Mouse (Mus musculus) heart, embryonic 15.5 days (tissue): ENCODE measurements around the gene Nkain2. TPM values are rescaled to one million over a fixed set of nuclear protein-coding genes. Genes with fewer than 3 reads are reported as not detected.

Source experiments
- ATAC-seq: fragments of 200-750 bp; cut with Nextera tagmentation; replicated peaks from 2 replicates; pipeline ENCODE4 v1.8.0; 2017; ENCODE audit warnings: low read depth, moderate TSS enrichment; ENCODE audit not compliant: insufficient number of reproducible peaks, insufficient read depth, low FRiP score
- H3K27ac ChIP-seq: fragments of 300-500 bp; sonication (generic); 2 replicates; pipeline ENCODE4 v1.5.1; 2015; ENCODE audit warnings: mild to moderate bottlenecking, inconsistent platforms
- H3K27me3 ChIP-seq: fragments of 300-500 bp; sonication (generic); 2 replicates; pipeline ENCODE4 v1.6.1; 2015; ENCODE audit warnings: inconsistent platforms
- H3K36me3 ChIP-seq: fragments of 300-500 bp; sonication (generic); 2 replicates; pipeline ENCODE4 v1.6.1; 2015; ENCODE audit warnings: mild to moderate bottlenecking, inconsistent platforms
- H3K4me1 ChIP-seq: fragments of 300-500 bp; sonication (generic); replicated peaks from 2 replicates; pipeline ENCODE4 v1.6.1; 2015; ENCODE audit warnings: inconsistent platforms
- H3K4me2 ChIP-seq: fragments of 300-500 bp; sonication (generic); 2 replicates; pipeline ENCODE4 v1.6.1; 2015; ENCODE audit warnings: inconsistent platforms, mild to moderate bottlenecking, moderate library complexity
- H3K4me3 ChIP-seq: fragments of 300-500 bp; sonication (generic); 2 replicates; pipeline ENCODE4 v1.5.1; 2015; ENCODE audit warnings: mild to moderate bottlenecking, inconsistent platforms
- H3K9ac ChIP-seq: fragments of 300-500 bp; sonication (generic); 2 replicates; pipeline ENCODE4 v1.6.1; 2015; ENCODE audit warnings: mild to moderate bottlenecking, inconsistent platforms
- H3K9me3 ChIP-seq: fragments of 300-500 bp; sonication (generic); replicated peaks from 2 replicates; pipeline ENCODE4 v1.6.1; 2016; ENCODE audit warnings: inconsistent platforms
- WGBS: fragments of 180-500 bp; shearing (Covaris S2); methylation state at CpG from one replicate; pipeline ENCODE4 v1.1.7; 2015; ENCODE audit warnings: mixed read lengths; 5-methylcytosine and 5-hydroxymethylcytosine counted together
- polyA plus RNA-seq: library from polyadenylated mRNA; unstranded; fragments of >200 nt; fragmentation: Nextera tagmentation; extraction: Ambion mirVana; gene quantifications from 2 replicates; pipeline ENCODE4 v1.2.1, GENCODE M21; 2015

The Nkain2 gene
- polyA plus RNA-seq, 1 experiment from 2014 or later: 0.50 TPM

GRCm38 (mm10) chr10:32393859-32394521, 496.3 kb downstream of the Nkain2 start:
- Histone ChIP-seq H3K9ac (no peak overlapping the region), H3K27ac (no peak overlapping the region), H3K9me3 (no peaks in the 10 kb centered on the region), H3K4me2 (no peak overlapping the region), H3K4me1 (no peaks in the 10 kb centered on the region), H3K36me3 (no peaks in the 10 kb centered on the region), H3K4me3 (no peak overlapping the region), H3K27me3 (no peaks in the 10 kb centered on the region)
- WGBS: 69% methylated on average over 1 of the region's 1 CpGs
- no peak for ATAC-seq

- 80% methylated on average over 1 of the region's 1 CpGs for WGBS
- ATAC-seq: no peak
Observed at GRCm38 (mm10) chr10:32393326-32393725, 496.9 kb downstream of the Nkain2 start.

DNA sequence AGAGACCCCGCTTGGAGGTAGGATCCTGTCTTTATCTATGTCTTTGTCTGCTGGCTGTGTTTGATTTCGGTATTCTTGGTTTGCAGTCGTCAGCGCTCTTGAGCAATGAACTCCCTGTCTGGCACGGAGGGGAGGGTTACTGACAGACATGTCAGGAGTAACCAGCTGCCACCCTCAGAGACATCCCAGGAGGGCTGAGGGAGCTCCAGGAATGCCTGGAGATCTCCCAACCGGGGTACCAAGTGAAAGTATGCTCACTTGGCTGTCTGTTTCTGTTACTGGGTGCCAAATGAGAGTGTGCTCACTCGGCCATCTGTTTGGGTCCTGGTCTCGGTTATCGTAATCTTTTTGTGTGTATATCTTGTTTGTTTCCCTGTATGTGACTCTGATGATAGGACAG, 577.5 kb downstream of the Nkain2 start:
- H3K4me1 ChIP-seq: no peaks in the 10 kb centered on the region
- H3K27ac ChIP-seq: no peak overlapping the region
- ATAC-seq: no peak
- H3K9me3 ChIP-seq: 0 out of 2 replicates have a peak, but pooled peaks cover 7% of the 10 kb centered on the region
- H3K27me3 ChIP-seq: no peaks in the 10 kb centered on the region
- no peak overlapping the region for H3K9ac ChIP-seq
- H3K4me3 ChIP-seq: no peak overlapping the region
- H3K36me3 ChIP-seq: no peaks in the 10 kb centered on the region
- no peak overlapping the region for H3K4me2 ChIP-seq
- WGBS: 91% methylated on average over 9 of the region's 9 CpGs

More at GRCm38 (mm10) chr10:32393326-32393725, 496.9 kb downstream of the Nkain2 start:
- H3K27ac ChIP-seq: no peak overlapping the region
- H3K4me3 ChIP-seq: no peak overlapping the region
- H3K4me1 ChIP-seq: no peaks in the 10 kb centered on the region
- no peaks in the 10 kb centered on the region for H3K9me3 ChIP-seq
- H3K9ac ChIP-seq: no peak overlapping the region
- H3K36me3 ChIP-seq: no peaks in the 10 kb centered on the region
- no peak overlapping the region for H3K4me2 ChIP-seq
- no peaks in the 10 kb centered on the region for H3K27me3 ChIP-seq

DNA sequence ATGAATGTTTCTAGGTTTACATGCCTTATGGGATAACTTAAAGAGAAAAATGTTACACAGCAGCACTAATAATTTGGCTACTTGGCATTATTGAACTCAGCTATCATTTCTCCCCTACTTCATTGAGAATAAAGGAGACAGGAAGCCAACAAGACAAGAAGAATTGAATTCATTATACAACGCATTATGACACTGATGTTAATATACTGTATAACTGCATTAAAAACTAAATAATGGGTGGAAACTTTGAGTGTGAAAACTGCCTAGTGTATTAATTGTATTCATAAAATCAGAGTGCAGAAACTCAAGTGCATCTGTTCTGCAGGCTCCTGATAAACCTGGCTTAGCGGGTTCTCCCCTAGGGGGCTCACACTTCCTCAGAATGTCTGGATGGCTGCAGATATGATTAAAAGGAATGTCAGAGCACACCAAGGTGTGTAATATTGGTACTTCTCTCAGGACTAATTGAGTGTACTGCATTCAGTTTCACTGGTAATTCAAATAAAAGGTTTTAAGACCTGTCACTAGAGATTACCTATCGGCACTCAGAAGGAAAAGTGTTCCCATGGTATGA, 589.2 kb downstream of the Nkain2 start:
- H3K4me1 ChIP-seq: no peaks in the 10 kb centered on the region
- no peak overlapping the region for H3K9ac ChIP-seq
- no peak overlapping the region for H3K4me2 ChIP-seq
- no peak overlapping the region for H3K27ac ChIP-seq
- ATAC-seq: no peak
- H3K4me3 ChIP-seq: no peak overlapping the region
- WGBS: 77% methylated on average over 3 of the region's 3 CpGs
- H3K27me3 ChIP-seq: no peaks in the 10 kb centered on the region
- H3K36me3 ChIP-seq: no peaks in the 10 kb centered on the region
- H3K9me3 ChIP-seq: no peaks in the 10 kb centered on the region

GRCm38 (mm10) chr10:32290487-32290886, 599.8 kb downstream of the Nkain2 start:
- ATAC-seq: no peak
- H3K27ac ChIP-seq: no peak overlapping the region
- H3K9me3 ChIP-seq: no peaks in the 10 kb centered on the region
- H3K9ac ChIP-seq: no peak overlapping the region
- 61% methylated on average over 2 of the region's 2 CpGs for whole genome bisulfite sequencing
- H3K36me3 ChIP-seq: no peaks in the 10 kb centered on the region
- no peak overlapping the region for H3K4me3 ChIP-seq
- no peak overlapping the region for H3K4me2 ChIP-seq
- H3K4me1 ChIP-seq: no peaks in the 10 kb centered on the region
- H3K27me3 ChIP-seq: no peaks in the 10 kb centered on the region

DNA sequence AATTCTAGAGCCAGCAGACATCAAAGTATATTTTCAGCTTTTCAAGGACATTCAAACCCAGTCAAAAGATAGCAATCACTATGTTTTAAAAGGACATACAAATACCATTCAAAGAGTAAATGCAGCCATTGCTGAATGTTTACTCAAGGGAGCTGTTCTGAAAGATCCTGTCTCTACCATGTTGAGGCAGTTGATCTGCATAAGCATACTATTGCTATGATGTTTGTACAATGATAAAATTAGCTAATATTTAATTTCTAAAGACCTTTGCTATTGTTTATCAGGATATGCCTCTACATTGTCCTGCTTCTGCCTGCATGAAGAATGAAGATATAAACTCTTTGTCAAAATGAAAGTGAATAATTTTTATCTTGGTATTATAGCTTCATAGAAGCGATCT, 606.6 kb downstream of the Nkain2 start:
- Histone ChIP-seq H3K9ac (no peak overlapping the region), H3K36me3 (no peaks in the 10 kb centered on the region), H3K4me1 (no peaks in the 10 kb centered on the region), H3K9me3 (no peaks in the 10 kb centered on the region), H3K27me3 (no peaks in the 10 kb centered on the region), H3K27ac (no peak overlapping the region), H3K4me3 (no peak overlapping the region), H3K4me2 (no peak overlapping the region)
- no peak for ATAC-seq
- 71% methylated on average over 1 of the region's 1 CpGs for WGBS

GRCm38 (mm10) chr10:32243266-32243882, 646.9 kb downstream of the Nkain2 start:
- Histone ChIP-seq H3K4me2 (no peak overlapping the region), H3K4me1 (no peaks in the 10 kb centered on the region), H3K27ac (no peak overlapping the region), H3K9ac (no peak overlapping the region), H3K27me3 (no peaks in the 10 kb centered on the region), H3K9me3 (no peaks in the 10 kb centered on the region), H3K36me3 (no peaks in the 10 kb centered on the region), H3K4me3 (no peak overlapping the region)
- 54% methylated on average over 4 of the region's 4 CpGs for WGBS
- no peak for ATAC-seq

DNA sequence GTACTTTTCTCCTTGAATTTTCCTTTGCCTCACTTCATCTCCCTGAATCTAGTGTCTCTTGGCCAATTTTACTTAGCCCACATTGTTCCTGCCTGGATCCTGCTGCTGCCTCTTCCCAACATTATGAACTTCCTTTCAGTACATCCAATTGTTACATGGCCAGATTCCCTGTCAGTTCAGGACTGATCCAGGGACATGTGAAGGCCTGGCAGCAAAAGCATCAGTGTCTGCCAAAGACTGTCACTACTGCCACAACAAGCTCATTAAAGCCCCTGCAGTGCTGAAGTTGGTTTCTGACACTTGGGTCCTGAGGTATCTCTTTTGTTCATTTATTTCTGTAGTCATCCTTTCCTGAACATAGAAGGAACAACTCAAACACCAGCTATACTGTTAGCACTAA, 649.1 kb downstream of the Nkain2 start:
- ATAC-seq: no peak
- Histone ChIP-seq H3K27ac (no peak overlapping the region), H3K4me3 (no peak overlapping the region), H3K9me3 (no peaks in the 10 kb centered on the region), H3K4me2 (no peak overlapping the region), H3K4me1 (no peaks in the 10 kb centered on the region), H3K36me3 (no peaks in the 10 kb centered on the region), H3K9ac (no peak overlapping the region), H3K27me3 (no peaks in the 10 kb centered on the region)

- ATAC-seq: no peak
- no peak overlapping the region for H3K4me3 ChIP-seq
- 69% methylated on average over 3 of the region's 3 CpGs for WGBS
Observed at GRCm38 (mm10) chr10:32182951-32183350, 707.3 kb downstream of the Nkain2 start.

GRCm38 (mm10) chr10:32091354-32091753, 798.9 kb downstream of the Nkain2 start:
- no peak overlapping the region for H3K27ac ChIP-seq
- H3K4me1 ChIP-seq: no peaks in the 10 kb centered on the region
- H3K4me2 ChIP-seq: no peak overlapping the region
- H3K36me3 ChIP-seq: no peaks in the 10 kb centered on the region
- no peaks in the 10 kb centered on the region for H3K27me3 ChIP-seq
- 44% methylated on average over 1 of the region's 1 CpGs for WGBS
- H3K9me3 ChIP-seq: no peaks in the 10 kb centered on the region
- no peak overlapping the region for H3K4me3 ChIP-seq
- ATAC-seq: no peak
- H3K9ac ChIP-seq: no peak overlapping the region

More at GRCm38 (mm10) chr10:32182951-32183350, 707.3 kb downstream of the Nkain2 start:
- H3K36me3 ChIP-seq: no peaks in the 10 kb centered on the region
- H3K4me1 ChIP-seq: no peaks in the 10 kb centered on the region
- H3K9me3 ChIP-seq: no peaks in the 10 kb centered on the region
- no peaks in the 10 kb centered on the region for H3K27me3 ChIP-seq
- H3K27ac ChIP-seq: no peak overlapping the region
- H3K4me2 ChIP-seq: no peak overlapping the region
- no peak overlapping the region for H3K9ac ChIP-seq

DNA sequence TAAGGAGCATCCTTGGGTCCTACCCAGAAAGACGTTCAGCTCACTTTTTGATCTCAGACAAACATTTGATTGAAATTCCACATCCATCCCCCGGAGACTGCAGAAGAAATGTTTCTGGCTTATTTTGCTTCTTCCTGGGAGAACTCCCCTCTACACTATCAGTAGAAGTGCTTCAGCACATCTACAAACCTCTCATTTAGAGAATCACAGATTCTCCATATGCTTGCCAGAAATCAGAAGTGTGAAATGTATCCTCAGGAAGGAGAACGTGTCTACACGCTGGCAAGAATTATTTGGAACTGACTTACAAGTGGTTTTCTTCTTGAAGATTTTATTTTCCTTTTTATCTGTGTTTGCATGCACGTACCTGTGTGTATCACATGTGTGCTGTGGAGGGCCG, 829.9 kb downstream of the Nkain2 start:
- Histone ChIP-seq H3K9me3 (no peaks in the 10 kb centered on the region), H3K27me3 (no peaks in the 10 kb centered on the region), H3K36me3 (no peaks in the 10 kb centered on the region), H3K4me1 (no peaks in the 10 kb centered on the region), H3K4me3 (no peak overlapping the region), H3K27ac (no peak overlapping the region), H3K4me2 (no peak overlapping the region), H3K9ac (no peak overlapping the region)
- ATAC-seq: no peak
- WGBS: 69% methylated on average over 6 of the region's 6 CpGs

GRCm38 (mm10) chr10:32058251-32058650, 832.0 kb downstream of the Nkain2 start:
- Histone ChIP-seq H3K27ac (no peak overlapping the region), H3K27me3 (no peaks in the 10 kb centered on the region), H3K4me2 (no peak overlapping the region), H3K36me3 (no peaks in the 10 kb centered on the region), H3K4me1 (no peaks in the 10 kb centered on the region), H3K9me3 (no peaks in the 10 kb centered on the region), H3K4me3 (no peak overlapping the region), H3K9ac (no peak overlapping the region)
- WGBS: 76% methylated on average over 2 of the region's 2 CpGs
- ATAC-seq: no peak
